Mouse (Mus musculus): ENCODE results near the gene Phactr3.
A peak's percentile ranks its signal among the peaks of the same experiment; 100 is the strongest.

The Phactr3 gene

DNA sequence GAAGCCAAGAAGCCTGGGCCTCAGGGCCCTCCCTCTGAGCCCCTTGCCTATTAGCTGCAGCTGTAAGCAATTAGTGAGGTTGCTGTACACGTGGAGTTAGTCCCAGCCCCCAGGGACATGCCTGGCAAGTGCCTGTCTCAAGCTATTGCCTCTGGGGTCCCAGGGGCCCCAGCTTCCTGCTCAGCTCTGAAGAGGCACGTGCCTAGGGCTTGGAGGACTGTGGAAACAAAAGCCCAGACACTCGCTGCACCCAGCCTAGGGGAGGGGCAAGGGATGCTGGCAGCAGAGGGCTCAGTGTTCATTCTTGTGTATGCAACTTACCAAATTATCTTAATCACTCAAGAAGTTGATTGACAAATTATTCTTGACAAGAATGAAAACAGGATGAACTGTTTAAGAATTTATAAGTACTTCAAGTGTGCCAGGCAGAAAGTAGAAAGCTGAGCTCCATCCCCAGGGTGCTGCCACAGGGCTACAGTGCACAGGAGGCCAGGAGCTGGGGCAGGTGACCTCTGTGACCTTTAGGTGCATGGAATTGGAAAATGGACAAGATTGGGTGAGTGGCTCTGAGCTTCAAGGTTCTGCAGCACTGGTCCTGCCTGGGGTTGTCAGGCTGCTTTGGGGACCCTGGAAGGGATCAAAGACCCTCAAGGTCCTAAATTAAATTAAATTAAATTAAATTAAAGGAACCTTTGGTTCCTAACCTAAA lies 138.5 kb downstream of the Phactr3 start:
- DNase-seq (ENCODE audit: low spot score in 2 of 2), result no peak

DNA sequence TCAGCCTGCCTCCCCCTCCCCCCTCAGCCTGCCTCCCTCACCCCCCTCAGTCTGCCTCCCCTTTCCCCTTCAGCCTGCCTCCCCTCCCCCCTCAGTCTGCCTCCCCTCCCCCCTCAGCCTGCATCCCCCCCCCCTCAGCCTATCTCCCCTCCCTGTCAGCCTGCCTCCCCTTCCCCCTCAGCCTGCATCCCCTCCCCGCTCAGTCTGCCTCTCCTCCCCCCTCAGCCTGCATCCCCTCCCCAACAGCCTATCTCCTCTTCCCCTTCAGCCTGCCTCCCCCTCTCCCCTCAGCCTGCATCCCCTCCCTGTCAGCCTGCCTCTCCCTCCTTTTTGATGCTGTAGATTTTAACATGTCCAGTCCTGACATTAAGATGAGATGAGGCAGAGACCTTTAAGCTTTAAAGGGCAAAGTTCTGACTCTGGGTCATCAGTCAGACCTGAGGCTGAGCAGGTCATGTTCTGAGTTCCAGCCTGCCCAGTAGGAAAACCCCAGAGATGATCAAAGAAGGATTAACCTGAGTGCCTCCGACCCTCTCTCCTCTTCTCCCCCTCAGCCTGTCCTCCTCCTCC lies 139.3 kb downstream of the Phactr3 start:
- DNase-seq (ENCODE audit: low spot score in 2 of 2), result no peak

DNA sequence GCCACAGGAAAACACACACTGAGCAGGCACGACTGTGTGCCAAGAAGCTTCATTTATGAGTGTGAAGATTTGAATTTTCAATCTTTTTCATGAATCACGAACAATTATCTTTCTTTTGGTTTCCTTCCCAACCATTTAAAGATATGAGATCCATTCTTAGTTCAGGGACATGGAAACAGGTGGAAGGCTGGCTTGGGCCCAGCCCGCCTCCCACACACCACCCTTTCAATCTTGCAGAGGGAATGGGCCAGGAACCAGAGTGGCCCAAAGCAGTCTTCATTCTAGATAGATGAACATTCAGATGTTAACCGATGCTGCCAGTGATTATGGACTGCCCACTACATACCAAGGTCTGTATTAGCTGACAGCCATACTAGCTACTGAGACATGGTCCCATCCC lies 144.3 kb downstream of the Phactr3 start:
- no peak for DNase-seq (ENCODE audit: low spot score in 2 of 2)

DNA sequence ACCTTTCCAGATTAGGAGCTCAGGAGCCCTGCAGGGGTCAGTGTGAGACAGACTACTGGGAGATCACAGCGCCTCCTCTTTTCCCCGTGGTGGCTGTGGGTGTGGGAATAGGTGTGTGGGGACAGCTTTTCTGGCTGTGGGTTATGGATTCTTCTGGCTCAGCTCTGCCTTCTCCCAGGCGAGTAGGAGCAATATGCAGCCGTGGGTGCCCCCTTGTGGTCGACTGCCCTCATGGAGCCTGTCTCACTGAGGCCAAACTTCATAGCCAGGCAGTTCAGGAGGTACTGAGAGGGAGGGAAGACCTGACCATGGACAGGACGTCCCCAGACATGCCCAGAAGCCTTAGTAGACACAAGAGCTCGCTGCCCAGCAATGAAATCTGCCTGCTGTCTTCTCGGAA lies 145.6 kb downstream of the Phactr3 start:
- DNase-seq (ENCODE audit: low spot score in 2 of 2), result peak; percentile 7 to 13

DNA sequence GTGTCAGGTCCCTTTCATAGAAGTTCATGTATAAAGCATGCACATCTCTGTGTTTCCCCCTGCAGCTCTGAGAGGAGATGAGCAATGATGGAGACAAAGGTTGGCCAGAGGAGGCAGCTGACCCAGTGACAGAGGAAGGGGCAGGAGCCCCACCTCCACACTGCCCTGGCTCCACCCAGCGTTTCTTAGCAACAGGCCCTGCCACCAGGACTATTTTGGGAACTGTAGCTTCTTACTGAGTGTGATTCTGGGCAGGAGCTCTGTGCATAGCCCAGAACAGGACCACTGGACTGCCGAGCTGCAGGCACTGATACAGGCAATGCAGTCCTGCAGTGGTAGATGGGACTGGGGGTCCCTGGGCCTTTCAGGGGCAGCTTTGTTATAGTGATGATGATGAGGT lies 146.7 kb downstream of the Phactr3 start:
- DNase-seq (ENCODE audit: low spot score in 2 of 2), result no peak

DNA sequence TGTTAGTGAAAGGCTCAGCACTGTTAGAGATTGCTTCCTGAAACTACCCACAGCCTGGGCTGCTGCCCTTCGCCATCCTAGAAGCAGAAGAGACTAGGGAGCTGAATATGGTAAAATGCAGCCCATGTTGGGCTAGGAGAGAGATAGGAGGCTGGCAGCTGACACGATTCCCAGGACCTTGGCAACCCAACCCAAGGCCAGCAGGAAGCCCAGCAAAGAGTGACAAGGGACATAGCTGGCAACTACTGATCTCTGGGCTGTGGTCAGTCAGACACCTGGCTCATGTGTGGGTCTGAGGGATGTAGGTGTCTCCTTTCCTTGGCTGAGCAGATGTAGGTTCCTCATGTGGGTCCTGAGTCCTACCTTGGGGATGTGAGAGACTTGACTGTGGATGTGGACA lies 152.0 kb downstream of the Phactr3 start:
- DNase-seq (ENCODE audit: low spot score in 2 of 2), result no peak

DNA sequence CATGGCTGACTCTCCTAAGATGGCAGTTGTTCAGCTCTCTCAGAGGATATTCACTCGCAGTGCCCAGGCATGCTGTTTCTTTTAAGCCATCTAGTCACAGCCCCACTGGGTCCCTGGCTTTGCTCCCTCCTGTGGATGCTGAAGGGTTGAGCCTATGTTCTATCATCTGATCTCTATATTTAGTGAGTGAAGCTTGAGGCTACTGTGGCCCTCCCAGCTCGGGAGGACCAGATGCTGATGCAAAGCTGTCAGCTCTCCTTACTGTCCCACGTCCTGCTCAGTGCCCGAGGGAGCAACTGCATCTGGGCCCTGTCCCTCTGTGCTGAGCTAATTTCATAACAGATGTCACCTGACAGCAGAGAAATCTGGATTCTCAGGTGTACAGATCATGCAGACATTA lies 153.6 kb downstream of the Phactr3 start:
- DNase-seq (ENCODE audit: low spot score in 2 of 2), result no peak

DNA sequence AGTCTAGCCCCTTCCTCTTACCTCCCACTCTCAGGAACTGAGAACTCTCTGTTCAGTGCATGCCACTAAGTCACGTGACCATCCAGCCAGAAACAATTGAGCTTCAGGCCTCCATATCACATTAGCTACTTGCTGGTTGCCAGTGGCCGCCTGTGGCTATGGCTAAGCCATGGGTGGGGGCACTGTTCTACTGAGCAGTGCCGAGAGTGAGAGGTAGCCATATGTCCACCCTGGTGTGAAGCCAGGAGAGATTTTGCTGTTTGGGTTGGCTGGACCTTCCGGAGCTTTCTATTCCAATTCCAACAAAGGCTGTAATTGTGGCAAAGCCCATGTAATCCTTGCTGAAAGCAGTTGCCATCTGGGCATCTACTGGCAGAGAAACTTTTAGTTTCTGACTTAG lies 155.4 kb downstream of the Phactr3 start:
- DNase-seq (ENCODE audit: low spot score in 2 of 2), result no peak

DNA sequence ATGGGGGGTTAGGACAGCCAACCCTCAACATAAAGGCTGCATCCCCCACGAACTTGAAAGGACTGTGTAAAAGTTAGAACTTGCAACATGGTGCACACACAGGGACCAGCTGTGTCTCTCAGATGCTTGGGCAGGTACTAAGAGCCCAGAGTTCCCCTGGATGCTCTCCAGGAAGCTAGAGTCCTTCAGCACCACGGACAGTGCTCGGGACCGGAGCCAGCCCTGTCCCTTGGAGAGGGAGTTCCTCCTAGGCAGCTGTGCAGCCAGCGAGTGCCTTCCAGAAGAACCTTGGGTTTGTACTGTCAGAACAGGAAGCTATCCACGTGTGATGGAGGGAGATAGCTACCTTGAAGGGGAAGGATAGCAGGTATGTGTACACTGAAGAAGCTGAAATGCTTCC lies 158.4 kb downstream of the Phactr3 start:
- no peak for DNase-seq (ENCODE audit: low spot score in 2 of 2)

DNA sequence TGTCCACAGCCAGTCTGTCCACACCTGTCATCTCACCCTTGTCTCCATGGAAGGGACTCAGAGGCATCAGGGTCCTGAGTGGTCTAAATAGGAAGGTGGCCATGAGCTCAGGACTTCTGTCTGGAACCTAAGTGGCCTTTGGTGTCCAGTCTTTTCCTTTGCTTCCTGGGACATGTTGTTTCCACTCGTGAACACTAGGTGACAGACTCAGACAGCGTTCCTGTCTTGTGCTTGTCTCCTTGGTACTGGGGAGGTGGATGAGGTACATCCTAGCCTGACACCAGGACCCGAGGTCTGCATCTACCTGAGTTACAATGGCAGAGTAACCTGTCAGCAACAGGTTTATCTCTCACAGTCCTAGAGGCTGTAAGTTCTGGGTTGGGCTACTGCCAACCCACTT lies 162.4 kb downstream of the Phactr3 start:
- no peak for DNase-seq (ENCODE audit: low spot score in 2 of 2)

DNA sequence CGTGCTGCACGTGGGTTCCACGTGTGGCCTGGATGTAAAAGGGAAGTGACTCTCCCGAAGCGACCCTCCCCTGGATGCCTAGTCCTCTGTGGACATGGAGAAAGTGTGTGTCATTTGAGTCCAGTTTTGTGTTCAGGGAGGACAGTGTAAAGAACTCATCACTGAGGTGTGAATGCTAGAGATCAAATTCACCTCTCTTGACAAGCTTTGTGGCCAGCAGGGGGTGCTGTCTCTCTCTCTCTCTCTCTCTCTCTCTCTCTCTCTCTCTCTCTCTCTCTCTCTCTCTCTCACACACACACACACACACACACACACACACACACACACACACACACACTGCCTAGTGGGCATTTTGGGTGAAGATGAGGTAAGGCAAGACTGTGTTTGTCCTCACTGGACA lies 168.5 kb downstream of the Phactr3 start:
- DNase-seq (ENCODE audit: low spot score in 2 of 2), result peak; percentile 49 to 62

DNA sequence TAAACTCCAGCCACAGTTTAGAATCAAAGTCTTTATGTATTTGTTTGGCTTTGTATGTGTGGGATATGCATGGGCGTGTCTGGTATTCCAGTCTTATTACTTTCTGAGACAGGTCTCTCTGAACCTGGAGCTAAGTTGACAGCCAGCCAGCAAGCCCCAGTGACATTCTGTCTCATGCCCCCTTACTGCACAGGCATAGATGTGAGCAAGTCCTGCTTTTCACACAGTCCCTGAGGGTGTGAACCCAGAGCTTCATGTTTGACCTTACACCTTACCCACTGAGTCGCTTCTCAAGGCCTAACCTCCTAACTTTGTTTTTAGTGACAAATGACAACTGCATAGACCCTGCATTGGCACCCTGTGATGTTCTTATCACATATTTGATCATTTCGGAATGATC lies 169.9 kb downstream of the Phactr3 start:
- peak; percentile 64 to 84 for DNase-seq (ENCODE audit: low spot score in 2 of 2)

DNA sequence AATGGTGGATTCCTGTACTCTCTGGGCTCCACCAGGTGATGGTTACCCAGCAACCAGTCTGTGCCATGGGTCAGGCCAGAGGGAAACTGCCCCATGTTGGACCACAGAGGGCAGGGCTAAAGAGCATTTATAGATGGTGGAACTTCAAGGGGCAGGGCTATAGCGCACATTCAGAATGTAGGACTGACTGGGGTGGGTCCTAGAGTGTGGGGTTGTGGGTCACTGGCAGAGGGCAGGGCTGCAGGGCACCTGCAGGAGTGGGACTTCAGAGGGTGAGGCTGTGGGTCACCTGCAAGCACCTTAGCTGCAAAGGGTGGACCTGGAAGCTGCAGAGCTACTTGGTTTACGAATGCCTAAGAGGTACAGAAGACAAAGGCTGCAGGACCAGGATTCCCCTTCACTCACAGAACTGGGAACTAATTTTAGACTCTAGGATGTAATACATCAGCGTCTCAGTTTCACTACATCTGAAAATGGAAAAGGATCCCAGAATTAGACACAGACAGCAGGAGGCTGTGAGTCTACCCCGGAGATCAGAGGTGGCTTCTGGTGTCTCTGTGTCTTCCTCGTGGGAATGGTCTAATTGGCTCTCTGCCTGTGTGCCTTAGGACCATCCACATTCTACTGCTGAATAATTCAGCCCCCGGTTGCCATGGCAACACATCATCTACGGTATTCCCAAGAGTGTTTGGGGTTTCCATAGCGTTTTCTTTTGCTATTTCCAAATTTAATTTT lies 184.8 kb downstream of the Phactr3 start:
- no peak for DNase-seq (ENCODE audit: low spot score in 2 of 2)

DNA sequence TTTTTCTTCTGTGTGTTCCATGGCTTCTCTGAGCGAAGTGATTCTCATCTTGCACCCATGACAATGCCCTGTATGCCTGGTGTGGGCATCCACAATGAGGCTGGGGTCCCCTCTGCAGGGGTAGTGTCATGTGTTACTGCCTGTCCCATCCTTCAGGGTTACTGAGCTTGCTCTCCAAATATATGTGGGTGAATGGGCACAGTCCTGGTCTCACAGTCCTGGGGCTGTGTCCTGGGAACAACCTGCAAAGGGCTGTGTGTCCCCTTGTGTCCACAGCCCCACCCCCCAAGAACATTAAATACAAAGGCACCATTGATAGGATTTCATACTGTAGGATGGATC lies 185.4 kb downstream of the Phactr3 start:
- DNase-seq (ENCODE audit: low spot score in 2 of 2), result no peak

DNA sequence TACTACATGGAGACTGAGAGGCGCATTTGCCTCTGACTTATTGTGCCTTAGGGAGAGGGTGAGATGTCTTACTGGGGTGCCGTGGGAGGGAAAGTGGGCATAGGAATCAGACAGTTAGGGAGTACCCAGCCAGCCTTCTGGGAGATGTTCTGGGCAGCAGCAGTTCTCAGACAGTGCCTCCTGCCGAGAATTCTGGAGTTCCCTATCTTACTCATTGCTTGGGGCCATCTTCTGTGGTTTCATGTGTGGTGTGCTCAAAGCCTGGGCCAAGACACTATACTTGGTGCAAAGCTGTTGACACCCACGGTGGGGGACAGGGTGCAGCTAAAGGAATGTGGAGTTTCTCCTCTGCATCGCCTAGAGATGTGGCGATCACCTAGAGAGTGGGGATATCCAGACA lies 185.9 kb downstream of the Phactr3 start:
- no peak for DNase-seq (ENCODE audit: low spot score in 2 of 2)

DNA sequence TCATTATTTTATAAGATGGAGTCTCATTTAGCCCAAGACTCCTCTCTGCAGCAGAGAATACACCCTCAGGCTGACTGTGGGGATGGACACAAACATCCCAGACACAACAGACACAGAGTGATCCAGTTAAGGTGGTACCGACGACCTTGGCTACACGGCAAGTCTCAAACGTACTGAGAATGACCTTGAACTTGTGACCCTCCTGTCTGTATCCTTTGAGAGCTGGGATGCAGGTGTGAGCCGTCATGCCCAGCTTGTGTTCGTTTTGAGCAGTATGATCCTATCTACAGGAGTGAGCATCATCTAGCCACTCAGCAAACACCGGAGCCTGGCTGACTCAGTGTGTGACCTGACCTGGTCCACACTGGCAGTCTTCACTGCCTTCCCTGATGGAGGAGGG lies 194.8 kb downstream of the Phactr3 start:
- no peak for DNase-seq (ENCODE audit: low spot score in 2 of 2)

DNA sequence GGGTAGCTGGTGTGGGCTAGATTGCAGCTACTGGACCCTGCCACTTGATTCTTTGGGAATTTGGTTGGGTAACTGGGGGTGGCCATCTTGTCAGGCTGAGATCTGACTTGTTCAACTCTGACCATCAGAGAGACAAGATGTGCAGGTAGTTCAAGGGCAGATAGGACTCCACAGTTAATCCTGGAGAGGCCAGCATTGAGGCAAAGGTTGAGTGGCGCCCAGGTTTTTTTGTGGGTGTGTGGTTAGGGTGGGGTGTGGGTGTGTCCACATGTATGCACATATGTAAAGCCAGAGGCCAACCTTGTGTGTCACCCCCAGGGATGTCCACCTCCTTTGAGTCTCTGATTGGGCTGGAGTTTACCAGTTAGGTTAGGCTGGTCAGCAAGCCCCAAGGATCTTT lies 197.5 kb downstream of the Phactr3 start:
- no peak for DNase-seq (ENCODE audit: low spot score in 2 of 2)

DNA sequence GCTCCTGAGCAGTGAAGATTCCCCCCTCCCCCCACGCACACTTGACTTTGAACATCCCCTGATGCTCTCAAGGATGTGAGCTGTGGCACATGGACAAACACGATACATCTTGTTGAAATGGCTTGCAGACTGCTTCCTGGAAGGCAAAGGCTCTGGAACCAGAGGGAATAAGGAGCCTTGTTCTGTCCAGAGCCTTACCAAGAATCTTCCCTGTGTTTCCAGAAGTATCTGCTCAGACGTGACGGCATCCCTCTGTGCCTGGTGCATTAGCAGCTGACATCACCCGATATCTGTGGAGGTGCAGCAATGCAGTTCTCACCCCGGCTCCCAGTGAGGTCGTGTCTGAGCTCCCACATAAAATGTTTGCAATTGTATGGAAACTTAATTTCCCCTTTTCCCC lies 201.0 kb downstream of the Phactr3 start:
- no peak for DNase-seq (ENCODE audit: low spot score in 2 of 2)

DNA sequence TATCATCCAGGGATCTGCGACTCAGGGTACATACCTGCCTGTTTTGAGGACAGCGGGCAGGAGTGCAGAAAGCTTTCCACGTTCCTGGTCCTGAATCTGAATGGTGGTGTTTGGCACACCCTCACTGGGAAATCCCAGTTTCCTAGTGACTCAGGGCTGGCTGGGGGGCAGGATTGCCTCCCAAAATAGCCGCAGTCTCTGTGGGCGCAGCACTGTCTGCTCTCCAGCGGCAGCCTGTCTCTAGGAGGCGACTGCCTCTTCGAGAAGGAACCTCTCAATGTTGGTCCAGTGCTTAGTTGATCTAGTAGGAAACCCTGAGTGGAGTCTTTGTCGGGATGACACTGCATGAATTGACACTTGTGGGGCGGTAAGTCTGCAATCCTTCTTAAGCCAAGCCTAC lies 202.5 kb downstream of the Phactr3 start:
- no peak for DNase-seq (ENCODE audit: low spot score in 2 of 2)

DNA sequence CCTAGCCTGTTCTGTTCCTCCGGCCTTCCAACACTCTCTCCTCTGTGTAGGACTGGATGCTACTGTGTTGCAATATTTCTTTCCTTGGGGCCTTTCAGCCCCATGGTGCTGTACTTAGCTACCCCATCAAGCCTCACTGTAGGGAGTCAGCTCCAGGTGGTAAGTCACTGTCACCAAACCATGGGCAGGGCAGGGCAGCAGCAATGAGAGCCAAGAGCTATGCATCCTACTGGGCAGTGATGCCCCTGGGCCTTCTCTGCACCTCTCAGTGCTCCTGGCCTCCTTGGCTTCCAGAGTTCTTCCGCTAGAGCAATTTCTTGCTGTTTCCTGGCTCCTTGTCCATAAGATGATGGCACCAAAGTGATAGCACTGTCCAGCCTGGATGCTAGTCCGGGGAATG lies 205.6 kb downstream of the Phactr3 start:
- DNase-seq (ENCODE audit: low spot score in 2 of 2), result no peak

DNA sequence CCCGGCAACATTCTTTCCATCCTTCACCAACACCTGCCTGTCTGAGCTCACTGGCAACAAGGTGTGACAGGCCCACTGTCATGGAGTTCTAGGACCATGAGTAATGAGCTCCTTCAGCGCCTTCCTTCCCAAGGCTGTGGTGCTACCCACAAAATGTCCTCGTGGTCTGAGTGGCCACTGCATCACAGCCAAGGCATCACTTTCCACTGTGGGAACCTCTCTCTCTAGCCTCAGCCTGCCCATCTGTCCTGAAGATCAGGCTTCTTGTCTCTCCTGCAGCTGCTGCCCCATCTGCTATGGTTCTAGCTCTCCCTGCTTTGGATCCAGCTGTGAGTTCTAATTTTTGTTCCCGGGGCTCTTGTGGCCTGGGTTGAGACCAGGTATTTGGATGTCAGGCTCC lies 206.0 kb downstream of the Phactr3 start:
- peak in 1 of 2 experiments; percentile 6 for DNase-seq (ENCODE audit: low spot score in 2 of 2)

DNA sequence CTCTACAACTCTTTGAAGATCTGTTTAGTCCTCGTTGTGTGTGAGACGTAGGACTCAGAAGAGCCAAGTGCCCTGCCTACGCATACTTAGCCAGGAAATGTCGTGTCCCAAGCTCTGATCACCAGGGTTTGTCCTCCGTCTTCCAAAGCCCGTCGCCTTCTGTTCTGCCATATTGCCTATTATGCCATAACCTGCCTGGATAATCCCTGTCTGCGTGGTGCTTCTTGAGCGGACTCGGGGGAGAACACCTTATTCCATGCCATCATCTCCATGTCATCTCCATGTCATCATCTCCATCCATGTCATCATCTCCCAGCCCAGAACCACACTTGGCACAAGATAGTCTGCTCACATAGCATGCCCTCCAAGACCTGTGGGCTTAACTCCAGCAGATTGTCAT lies 207.3 kb downstream of the Phactr3 start:
- DNase-seq (ENCODE audit: low spot score in 2 of 2), result no peak

DNA sequence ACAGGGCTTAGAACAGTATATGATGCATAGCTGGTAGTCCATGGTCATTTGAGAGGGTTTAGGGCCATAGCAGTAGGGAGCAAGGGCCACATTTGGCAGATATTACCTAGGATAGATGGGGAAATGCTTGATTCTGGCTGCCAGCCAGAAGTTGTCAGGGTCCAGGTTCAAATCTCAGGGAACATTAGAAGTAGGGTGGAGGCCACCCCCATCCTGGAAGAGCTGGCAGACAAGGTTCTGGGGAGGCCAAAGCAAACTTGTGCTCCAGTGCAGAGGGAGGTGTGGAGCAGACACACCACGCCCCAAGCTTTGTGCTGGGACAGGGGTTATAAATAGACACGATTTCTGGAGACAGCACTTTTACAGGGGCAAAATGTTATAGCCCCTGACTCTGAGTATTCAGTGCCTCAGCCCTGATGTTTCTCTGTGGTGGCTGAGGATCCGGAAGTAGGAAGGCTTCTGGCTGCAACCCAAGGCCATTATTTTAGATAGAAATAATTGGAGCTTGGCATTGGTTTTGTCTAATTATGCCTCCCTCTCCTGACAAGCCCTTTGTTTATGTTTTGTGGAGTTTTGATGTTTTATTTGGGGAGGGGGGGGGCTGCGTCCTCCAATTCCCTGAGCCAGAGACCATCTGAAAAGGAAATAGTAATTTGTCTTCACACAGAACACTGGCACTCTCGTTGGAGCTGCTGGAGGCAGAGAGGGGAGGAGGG lies 208.1 kb downstream of the Phactr3 start:
- no peak for DNase-seq (ENCODE audit: low spot score in 2 of 2)
